Mouse (Mus musculus): Measurements from ENCODE around the gene Ppt2. TPM values are rescaled to one million over a fixed set of nuclear protein-coding genes. Genes with fewer than 3 reads are reported as not detected.

Ppt2 gene
- total RNA-seq, 2 experiments from 2014 or later: 43.6 to 47.2 TPM

DNA sequence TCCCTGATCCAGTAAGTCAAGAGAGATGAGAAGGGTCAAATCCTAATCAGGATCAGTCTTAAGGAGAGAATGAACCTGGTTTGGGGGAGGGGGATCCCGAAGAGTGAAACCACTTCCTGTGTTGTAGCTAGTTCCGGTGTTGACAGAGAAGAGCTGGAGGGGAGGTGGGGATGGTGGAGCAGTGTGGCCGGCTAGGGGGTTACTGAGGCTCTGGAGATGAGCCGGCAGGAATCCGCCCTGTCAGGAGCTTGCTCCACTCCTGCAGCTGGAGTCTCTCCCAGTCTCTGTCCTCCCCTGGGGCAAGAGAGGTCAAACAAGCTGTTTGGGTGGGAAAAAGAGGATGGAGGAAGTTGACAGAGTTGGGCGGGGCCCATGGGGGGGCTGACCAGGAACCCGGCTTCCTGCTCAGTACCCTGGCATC lies 38.6 kb downstream of the Ppt2 start, which contains the start of gene Gpsm3:
Gene Gpsm3, plus strand, starts transcription at position 126 of the 421 bp plus-strand sequence.
- no peak for DNase-seq (ENCODE audit: low spot score in 2 of 2)

DNA sequence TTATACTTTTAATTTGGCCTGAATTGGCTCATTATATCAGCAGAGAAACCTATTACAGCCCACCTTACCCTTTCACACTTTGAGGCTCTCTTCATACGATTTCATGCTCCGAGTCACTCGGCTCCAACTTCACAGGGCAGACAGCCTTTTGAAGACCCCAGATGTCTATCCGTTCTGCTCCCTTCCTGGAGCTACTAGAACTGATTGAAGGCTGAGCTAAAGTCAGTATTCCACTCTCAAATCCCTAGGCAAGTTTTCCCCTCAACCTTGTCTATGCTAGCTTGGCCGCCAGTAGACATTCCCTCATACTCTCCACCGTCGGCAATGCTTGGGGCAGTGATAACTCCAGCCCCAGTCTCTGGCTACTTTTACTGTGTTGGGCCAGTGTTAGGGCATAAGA lies 39.1 kb downstream of the Ppt2 start:
- DNase-seq (ENCODE audit: low spot score in 2 of 2): no peak

DNA sequence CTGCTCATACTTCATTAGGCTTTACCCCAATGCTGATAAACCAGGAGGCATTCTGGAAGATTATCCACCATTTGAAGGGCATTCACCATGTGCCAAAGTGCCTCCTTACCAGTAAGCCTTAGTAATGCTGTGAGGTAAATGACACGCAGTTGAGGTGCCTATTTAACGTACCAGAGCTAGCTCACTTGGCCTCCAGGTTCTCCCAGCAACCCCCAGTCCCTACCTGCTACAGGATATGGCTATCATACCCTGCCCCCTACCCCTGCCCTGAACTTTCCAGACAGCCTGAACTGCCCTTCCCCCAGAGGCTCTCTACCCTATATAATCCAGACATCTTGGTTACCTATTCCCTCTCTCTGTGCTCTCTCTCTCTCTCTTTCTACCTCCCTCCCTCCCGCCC lies 39.5 kb downstream of the Ppt2 start:
- no peak for DNase-seq (ENCODE audit: low spot score in 2 of 2)

DNA sequence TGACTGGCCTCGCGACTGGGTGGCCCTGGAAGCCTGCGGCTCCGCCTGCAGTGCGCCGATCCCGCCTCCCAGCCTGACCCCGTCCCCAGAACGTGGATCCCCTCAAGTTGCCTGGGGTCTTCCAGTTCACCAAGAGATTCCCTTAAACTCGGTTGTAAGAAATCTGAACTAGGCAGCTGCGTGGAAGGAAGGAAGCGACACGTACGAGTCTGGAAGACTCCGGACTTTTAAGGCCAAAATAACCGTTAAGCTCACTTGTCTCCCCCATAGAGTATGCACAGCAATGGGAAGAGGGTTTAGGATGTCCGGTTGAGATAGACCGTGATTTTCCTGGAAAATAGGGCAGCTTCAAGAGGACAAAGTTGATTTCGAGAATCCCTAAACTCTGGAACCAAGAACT lies 40.5 kb downstream of the Ppt2 start:
- no peak for DNase-seq (ENCODE audit: low spot score in 2 of 2)

DNA sequence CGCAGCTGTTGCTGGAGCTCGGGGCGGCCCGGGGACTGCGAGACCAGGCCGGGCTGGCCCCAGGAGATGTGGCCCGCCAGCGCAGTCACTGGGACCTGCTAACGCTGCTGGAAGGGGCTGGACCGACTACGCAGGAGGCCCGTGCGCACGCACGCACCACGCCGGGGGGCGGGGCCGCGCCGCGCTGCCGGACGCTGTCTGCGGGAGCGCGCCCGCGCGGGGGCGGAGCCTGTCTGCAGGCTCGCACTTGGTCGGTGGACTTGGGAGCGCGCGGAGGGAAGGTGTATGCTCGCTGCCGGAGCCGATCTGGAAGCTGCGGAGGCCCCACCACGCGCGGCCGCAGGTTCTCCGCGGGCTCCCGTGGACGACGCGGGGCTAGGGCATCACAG lies 40.9 kb downstream of the Ppt2 start:
- DNase-seq (ENCODE audit: low spot score in 2 of 2): peak; percentile 95 to 99

DNA sequence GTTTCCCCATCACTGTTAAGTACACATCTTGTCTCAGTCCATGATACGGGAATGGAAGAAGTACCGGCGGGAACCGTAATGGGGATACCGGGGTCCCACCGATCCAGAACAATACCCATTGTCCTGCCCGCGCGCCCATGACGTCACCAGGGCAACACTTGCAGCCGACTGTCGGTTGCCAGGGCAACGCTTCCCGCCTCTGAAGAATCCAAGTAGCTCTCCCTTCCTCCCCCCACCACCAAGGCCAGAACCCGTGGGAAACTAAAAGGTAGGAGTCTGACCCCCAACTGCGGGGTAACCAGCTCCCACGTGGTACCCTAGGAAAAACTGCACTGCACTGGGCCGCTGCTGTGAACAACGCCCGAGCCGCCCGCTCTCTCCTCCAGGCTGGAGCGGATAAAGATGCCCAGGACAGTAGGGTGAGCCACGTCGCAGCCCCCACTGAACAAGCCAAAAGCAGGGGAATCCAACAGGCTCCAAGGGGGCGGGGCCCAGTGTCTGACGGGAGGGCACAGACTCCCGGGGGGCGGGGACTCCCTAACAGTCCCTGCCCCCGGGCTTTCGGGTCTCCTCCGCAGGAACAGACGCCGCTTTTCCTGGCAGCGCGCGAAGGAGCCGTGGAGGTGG lies 41.4 kb downstream of the Ppt2 start:
- peak; percentile 88 to 89 for DNase-seq (ENCODE audit: low spot score in 2 of 2)

DNA sequence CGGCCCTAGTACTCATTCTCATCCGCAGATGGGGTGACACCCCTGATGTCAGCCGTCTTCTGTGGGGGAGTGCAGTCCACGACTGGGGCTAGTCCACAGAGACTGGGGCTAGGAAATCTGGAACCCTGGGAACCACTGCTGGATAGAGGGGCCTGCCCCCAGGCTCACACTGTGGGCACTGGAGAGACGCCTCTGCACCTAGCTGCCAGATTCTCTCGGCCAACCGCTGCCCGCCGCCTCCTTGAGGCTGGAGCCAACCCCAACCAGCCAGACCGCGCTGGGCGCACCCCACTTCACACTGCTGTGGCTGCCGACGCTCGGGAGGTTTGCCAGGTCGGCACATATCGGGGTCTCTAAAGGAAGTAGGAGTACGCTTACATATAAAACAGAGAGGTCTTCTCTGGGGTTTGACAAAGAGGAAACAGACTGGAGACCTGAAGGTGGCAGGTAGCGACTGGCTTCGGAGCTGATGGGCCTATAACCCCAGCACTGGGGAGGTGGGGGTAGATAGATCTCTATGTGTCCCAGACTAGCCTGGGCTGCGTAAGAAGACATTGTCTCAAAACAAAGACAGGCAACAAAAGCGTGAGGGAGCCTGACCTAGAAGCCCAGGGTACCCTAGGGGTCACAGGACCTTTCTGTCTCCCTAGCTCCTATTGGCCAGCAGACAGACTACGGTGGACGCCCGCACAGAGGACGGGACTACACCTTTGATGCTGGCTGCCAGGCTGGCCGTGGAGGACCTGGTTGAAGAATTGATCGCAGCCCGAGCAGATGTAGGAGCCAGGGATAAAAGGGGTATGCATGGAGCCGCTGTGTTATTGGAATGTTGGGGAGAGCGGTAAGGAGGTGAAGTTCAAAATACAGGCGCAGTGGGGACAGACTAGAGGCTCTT lies 42.2 kb downstream of the Ppt2 start:
- DNase-seq (ENCODE audit: low spot score in 2 of 2): peak in 1 of 2 experiments; percentile 34

DNA sequence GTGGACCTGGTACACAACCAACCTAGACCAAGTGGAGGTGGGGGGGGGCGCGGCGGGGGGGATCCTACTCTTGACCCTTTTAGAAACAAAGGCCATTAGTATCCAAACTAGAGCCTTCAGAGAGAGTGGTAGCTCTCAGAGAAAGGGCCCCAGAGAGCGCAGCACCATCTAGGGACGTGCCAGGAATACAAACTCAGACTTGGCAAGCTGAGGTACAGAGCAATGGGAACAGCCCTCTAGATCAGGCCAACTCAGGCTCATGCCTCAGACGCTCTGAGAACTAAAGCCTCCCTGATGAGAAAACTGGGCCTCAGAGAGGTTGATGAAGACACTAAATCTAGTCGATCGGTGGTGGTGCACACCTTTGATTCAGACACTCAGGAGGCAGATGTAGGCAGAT lies 43.2 kb downstream of the Ppt2 start:
- no peak for DNase-seq (ENCODE audit: low spot score in 2 of 2)

DNA sequence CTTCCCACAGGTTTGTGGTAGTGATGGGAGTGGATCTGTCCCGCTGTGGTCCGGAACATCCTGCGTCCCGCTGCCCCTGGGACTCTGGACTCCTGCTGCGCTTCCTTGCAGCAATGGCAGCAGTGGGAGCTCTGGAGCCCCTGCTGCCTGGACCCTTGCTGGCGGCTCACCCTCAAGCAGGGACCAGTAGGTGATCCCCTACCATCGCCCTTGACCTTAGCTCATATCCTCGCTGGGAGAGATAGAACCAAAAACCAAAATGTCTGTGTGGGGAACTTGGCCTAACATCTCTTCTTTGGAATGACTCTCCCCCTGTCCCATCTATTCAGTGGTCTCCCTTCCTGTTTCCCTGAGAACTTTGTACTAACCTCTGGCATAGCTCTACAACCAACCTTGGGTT lies 44.5 kb downstream of the Ppt2 start:
- no peak for DNase-seq (ENCODE audit: low spot score in 2 of 2)

DNA sequence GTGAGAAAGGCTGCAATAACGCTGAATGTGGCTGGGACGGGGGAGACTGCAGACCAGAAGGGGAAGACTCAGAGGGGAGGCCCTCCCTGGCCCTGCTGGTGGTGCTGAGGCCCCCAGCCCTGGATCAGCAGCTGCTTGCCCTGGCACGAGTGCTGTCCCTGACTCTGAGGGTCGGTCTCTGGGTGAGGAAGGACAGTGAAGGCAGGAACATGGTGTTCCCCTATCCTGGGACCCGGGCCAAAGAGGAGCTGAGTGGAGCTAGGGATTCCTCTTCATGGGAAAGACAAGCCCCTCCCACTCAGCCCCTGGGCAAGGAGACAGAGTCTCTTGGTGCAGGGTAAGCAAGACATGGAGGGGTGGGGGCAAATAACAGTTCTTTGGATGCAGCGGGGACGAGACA lies 44.9 kb downstream of the Ppt2 start:
- DNase-seq (ENCODE audit: low spot score in 2 of 2): no peak

DNA sequence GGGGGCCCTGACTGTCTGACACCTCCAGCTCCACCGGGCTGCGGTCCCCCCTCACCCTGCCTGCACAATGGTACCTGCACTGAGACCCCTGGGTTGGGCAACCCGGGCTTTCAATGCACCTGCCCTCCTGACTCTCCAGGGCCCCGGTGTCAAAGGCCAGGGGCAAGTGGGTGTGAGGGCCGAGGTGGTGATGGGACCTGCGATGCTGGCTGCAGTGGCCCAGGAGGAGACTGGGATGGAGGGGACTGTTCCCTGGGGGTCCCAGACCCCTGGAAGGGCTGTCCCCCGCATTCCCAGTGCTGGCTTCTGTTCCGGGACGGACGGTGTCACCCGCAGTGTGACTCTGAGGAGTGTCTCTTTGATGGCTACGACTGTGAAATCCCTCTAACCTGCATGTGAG lies 45.8 kb downstream of the Ppt2 start:
- no peak for DNase-seq (ENCODE audit: low spot score in 2 of 2)

DNA sequence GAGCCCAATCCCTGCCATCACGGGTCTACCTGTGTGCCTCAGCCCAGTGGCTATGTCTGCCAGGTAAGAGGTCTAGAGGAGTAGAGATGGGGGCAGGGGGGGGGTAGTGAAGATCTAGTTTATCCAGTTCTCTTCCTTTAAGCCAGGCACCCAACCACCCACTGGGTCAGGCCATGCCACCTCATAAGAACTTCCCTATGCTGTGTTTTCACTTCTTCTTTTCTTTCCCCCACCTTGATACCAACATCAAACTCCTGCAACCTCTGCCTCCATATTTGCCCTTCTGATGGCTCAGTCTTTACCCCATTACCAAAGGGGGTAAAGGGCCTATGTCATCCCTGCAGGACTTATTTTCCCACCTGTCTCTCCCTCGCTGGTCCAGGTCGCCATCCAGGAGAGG lies 50.2 kb downstream of the Ppt2 start:
- no peak for DNase-seq (ENCODE audit: low spot score in 2 of 2)

DNA sequence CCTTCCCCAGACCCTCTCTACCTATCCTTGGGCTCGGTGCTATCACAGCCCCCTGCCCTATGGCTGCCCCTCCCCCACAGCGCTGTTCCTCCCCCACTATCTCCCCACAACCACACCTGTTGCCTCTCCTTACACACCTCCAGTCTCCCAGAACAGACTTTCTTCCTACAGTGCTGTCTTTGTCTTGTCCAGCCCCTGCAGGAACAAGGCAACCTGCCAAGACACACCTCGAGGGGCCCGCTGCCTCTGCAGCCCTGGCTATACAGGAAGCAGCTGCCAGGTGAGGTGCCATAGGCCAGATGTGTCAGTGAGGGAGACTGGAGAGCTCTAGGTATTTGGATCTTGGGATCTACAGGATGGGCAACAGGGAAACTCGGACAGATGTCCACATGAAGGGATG lies 51.7 kb downstream of the Ppt2 start:
- no peak for DNase-seq (ENCODE audit: low spot score in 2 of 2)

DNA sequence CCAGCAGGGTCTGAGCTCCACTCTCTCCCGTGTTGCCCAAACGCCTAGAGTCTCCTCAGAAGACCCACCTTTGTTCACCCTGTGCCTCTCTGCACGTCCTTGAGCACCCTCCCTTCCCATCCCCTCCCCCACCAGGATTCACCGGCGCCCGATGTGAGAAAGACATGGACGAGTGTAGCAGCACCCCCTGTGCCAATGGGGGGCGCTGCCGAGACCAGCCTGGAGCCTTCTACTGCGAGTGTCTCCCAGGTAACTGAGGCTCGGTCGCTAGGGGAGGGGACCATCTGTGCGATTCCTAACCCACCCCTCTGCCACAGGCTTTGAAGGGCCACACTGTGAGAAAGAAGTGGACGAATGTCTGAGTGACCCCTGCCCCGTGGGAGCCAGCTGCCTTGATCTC lies 55.9 kb downstream of the Ppt2 start:
- DNase-seq (ENCODE audit: low spot score in 2 of 2): no peak

DNA sequence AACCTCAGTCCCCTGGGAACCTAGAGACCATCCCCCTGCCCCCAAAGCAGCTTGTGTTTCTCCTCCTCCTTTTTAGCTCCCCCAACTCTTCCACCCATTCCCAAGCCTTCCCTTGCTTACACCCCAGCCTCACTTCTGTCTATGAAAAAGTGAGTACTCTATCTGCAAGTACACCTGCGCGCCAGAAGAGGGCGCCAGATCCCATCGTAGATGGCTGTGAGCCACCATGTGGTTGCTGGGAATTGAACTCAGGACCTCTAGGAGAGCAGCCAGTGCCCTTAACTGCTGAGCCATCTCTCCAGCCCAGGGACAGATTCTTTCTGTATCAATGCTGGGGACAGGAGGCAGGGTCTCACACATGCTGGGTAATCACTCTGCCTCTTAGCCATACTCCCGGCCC lies 56.4 kb downstream of the Ppt2 start:
- DNase-seq (ENCODE audit: low spot score in 2 of 2): no peak

DNA sequence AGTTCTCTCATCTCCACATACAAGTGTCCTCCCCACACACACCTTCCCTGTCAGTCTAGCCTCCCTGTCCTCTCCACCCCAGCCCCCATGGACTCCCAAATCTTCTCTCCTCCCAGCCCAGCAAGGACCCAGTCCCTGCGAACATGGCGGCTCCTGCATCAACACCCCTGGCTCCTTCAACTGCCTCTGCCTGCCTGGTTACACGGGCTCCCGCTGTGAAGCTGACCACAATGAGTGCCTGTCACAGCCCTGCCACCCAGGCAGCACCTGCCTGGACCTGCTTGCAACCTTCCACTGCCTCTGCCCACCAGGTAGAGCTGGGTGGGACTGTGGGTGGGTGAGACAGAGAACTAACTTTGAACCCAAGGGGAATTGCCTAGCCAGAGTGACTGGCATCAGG lies 58.4 kb downstream of the Ppt2 start:
- no peak for DNase-seq (ENCODE audit: low spot score in 2 of 2)

DNA sequence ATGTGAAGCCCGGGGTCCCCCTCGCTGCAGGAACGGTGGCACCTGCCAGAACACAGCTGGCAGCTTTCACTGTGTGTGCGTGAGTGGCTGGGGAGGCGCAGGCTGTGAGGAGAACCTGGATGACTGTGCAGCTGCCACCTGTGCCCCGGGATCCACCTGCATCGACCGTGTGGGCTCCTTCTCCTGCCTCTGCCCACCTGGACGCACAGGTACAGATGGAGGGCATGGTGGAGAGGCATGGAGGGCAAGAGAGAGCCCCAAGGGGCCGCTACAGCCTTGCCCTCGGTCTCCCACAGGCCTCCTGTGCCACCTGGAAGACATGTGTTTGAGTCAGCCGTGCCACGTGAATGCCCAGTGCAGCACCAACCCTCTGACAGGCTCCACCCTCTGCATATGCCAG lies 59.9 kb downstream of the Ppt2 start:
- DNase-seq (ENCODE audit: low spot score in 2 of 2): no peak

DNA sequence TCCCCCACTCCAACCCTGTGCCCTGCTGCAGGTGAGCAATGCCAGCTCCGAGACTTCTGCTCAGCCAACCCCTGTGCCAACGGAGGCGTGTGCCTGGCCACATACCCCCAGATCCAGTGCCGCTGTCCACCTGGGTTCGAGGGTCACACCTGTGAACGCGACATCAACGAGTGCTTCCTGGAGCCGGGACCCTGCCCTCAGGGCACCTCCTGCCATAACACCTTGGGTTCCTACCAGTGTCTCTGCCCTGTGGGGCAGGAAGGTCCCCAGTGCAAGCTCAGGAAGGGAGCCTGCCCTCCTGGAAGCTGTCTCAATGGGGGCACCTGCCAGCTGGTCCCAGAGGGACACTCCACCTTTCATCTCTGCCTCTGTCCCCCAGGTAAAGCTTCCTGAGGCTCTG lies 61.0 kb downstream of the Ppt2 start:
- no peak for DNase-seq (ENCODE audit: low spot score in 2 of 2)

Other genes starting within 250 kb of the Ppt2 start
- gene BC051142, start 229.7 kb downstream of the Ppt2 start, total RNA-seq (2021): 1 to 10 TPM; 2.1 to 4.4 TPM
- gene Btnl4, start 151.2 kb downstream of the Ppt2 start, total RNA-seq (2021): not detected
- not detected for gene Btnl6, start 111.2 kb downstream of the Ppt2 start, total RNA-seq (2021)
- 1 to 10 TPM; 6.1 to 9.0 TPM for gene Notch4, start 64.2 kb downstream of the Ppt2 start, total RNA-seq (2021)
- gene Gpsm3, start 38.7 kb downstream of the Ppt2 start, total RNA-seq (2021): 1 to 10 TPM; 2.5 to 3.0 TPM
- 10 to 100 TPM; 58.4 to 64.5 TPM for gene Pbx2, start 37.2 kb downstream of the Ppt2 start, total RNA-seq (2021)
- under 1 TPM; 0.45 to 0.58 TPM for gene Ager, start 30.6 kb downstream of the Ppt2 start, total RNA-seq (2021)
- 10 to 100 TPM; 74.2 to 75.9 TPM for gene Rnf5, start 24.8 kb downstream of the Ppt2 start, total RNA-seq (2021)
- 100 to 1,000 TPM; 165 to 169 TPM for gene Agpat1, start 24.2 kb downstream of the Ppt2 start, total RNA-seq (2021)
- 1 to 10 TPM; 3.2 to 3.4 TPM for gene Egfl8, start 12.5 kb downstream of the Ppt2 start, total RNA-seq (2021)
- gene Prrt1, start 1.0 kb upstream of the Ppt2 start, total RNA-seq (2021): 100 to 1,000 TPM; 131 to 147 TPM
- 10 to 100 TPM; 11.4 to 14.3 TPM for gene Fkbpl, start 16.3 kb upstream of the Ppt2 start, total RNA-seq (2021)
- gene Atf6b, start 18.6 kb upstream of the Ppt2 start, total RNA-seq (2021): 10 to 100 TPM; 60.1 to 63.2 TPM
- 1 to 10 TPM; 1.6 to 1.9 TPM for gene Tnxb, start 42.0 kb upstream of the Ppt2 start, total RNA-seq (2021)
- 10 to 100 TPM; 29.6 to 32.7 TPM for gene C4b, start 115.4 kb upstream of the Ppt2 start, total RNA-seq (2021)
- gene Cyp21a1, start 176.1 kb upstream of the Ppt2 start, total RNA-seq (2021): not detected
- 10 to 100 TPM; 49.7 to 53.0 TPM for gene Stk19, start 208.4 kb upstream of the Ppt2 start, total RNA-seq (2021)
- 10 to 100 TPM; 32.1 to 37.8 TPM for gene Dxo, start 208.5 kb upstream of the Ppt2 start, total RNA-seq (2021)
- 10 to 100 TPM; 62.2 to 63.9 TPM for gene Skiv2l, start 221.7 kb upstream of the Ppt2 start, total RNA-seq (2021)
- gene Nelfe, start 221.9 kb upstream of the Ppt2 start, total RNA-seq (2021): 10 to 100 TPM; 33.8 to 39.7 TPM
- gene Cfb, start 234.0 kb upstream of the Ppt2 start, total RNA-seq (2021): under 1 TPM; 0.16 to 0.26 TPM